Mouse (Mus musculus) kidney, postnatal 10 days (tissue): ENCODE results near the gene Prpf6.

Experiments used
- DNase-seq: peaks from one replicate; pipeline ENCODE4 v3.0.0; 2021; ENCODE audit warnings: mixed read lengths

Gene Prpf6

DNA sequence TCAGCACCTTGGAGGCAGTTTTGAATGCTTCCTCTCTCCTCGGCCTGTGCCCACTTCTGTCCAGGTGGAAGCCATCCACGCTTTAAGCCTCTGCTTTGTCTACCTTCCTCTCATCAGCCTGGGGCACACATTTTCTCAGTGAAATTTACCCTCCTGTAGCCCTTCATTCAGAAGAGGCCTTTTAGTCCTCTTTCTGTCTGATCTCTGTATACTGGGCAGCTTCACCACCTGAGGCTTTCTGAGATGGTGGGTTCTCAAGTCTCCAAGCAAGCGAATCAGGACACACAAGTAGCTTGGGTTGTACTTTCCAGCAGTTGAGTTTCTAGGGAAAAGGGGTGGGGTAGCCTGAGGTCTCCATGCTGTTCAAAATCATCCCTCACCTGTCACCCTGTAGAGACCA lies 100.6 kb downstream of the Prpf6 start:
- DNase-seq = no peak

- peak; percentile 89 for DNase-seq
These were observed 101.9 kb downstream of the Prpf6 start, which contains the start of gene Rgs19 for GRCm38 (mm10) chr2:181693339-181694280. TSS of gene Rgs19 (minus strand) at chr2:181693977.

- no peak for DNase-seq
These were observed 102.9 kb downstream of the Prpf6 start for GRCm38 (mm10) chr2:181694581-181694980.

- peak; percentile 19 for DNase-seq
These were observed 104.1 kb downstream of the Prpf6 start for GRCm38 (mm10) chr2:181695776-181696175.

DNA sequence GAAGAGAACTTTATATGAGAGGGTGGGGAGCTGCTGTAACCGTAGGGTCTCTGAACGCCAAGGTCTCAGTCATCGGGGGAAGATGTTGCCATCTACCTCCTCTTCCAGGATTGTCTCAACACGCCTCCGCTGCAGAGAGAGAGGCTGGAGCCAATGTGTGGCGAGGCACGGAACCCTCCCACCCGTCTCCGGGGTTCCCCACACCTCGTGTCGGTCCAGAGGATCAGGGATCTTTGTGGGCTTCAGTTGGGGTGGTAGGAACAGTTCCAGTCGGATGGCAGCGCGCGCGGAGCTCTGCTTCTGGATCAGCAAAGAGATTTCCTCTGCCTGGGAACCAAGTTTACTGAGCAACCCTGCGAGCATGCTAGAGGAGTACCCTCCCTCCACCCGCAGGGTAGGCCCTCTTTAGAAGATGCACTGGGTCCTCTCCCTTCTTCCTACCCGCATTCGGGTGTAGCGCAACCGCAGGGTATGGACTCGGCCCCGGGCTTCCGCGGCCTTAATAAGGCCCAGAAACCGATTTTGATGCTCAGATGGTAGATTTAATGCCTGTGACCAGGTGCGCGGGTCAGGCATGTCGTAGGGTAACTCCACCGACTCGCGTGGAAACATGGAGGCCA lies 105.2 kb downstream of the Prpf6 start:
- no peak for DNase-seq

DNA sequence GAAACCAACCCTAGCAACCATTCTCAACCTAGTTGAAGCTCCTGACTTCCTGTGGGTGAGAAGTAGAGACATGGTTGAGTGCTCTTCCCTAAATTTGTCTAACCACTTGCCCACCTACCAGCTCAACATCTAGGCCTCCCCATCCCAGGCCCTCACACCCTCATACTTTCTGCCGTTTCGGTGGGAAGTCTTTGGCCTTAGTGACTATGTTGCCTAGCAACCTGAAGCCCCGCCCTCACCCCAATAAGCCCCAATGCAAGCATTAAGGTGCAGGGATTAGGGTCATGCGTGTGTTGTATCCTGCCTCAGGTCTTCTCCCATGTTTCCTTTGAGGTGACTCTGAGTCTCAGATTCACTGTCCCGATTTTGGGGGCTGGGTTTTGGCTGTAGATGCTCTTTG lies 106.6 kb downstream of the Prpf6 start, which contains the start of gene Lkaaear1:
Gene Lkaaear1, minus strand, starts transcription at position 202 of the 400 bp plus-strand sequence.
- DNase-seq = no peak
